Mouse (Mus musculus) embryonic fibroblast, embryonic 13.5 days (primary cell): ENCODE measurements around the gene Rnft1.

Experiments
- CTCF ChIP-seq: IDR thresholded peaks from 2 replicates; pipeline ENCODE4 v1.5.1; 2011; ENCODE audit warnings: mild to moderate bottlenecking, control low read depth, low read length, moderate library complexity, borderline replicate concordance; ENCODE audit not compliant: insufficient read depth
- POLR2A ChIP-seq: IDR thresholded peaks from 2 replicates; pipeline ENCODE4 v1.6.1; 2011; ENCODE audit warnings: low read depth, mild to moderate bottlenecking, control low read depth, low read length, moderate library complexity

GRCm38 (mm10) chr11:86516620-86517019 is 32.2 kb downstream of the Rnft1 start:
- TF ChIP-seq CTCF (no peak), POLR2A (no peak)
